Mouse (Mus musculus) MEL (cell line): ENCODE data around the gene Nudt8. TPM values are rescaled to one million over a fixed set of nuclear protein-coding genes. Genes with fewer than 3 reads are reported as not detected.
A peak's percentile ranks its signal among the peaks of the same experiment; 100 is the strongest.
"Not testable (repeated sequence)": the region's sequence is repeated elsewhere in the genome, so short reads cannot be mapped to it uniquely, and the experiment has no call there.

Experiments used
- DNase-seq: peaks from one replicate; pipeline ENCODE4 v3.0.0; 2011; ENCODE audit warnings: low read depth, low spot score
- H3K27ac ChIP-seq: 2 replicates; pipeline ENCODE4 v1.5.1; 2012; ENCODE audit warnings: low read depth, mild to moderate bottlenecking, control low read depth, low read length, moderate library complexity; ENCODE audit not compliant: control insufficient read depth
- H3K27me3 ChIP-seq, 2 experiments: fragments of 150-350 bp in 1 of 2; sonication (generic) in 1 of 2; 2 replicates each; pipeline ENCODE4 v1.6.1; 2012; ENCODE audit warnings: low read length in 2 of 2, mild to moderate bottlenecking in 2 of 2, improper control_type of control experiment in 1 of 2, moderate library complexity in 1 of 2; ENCODE audit not compliant: insufficient read depth in 2 of 2, control insufficient read depth in 1 of 2
- H3K36me3 ChIP-seq, 2 experiments: 2 replicates each; pipeline ENCODE4 v1.6.1; 2012 to 2014; ENCODE audit warnings: low read length in 2 of 2, improper control_type of control experiment in 1 of 2, inconsistent platforms in 1 of 2, mild to moderate bottlenecking in 1 of 2; ENCODE audit not compliant: insufficient read depth in 2 of 2, control insufficient read depth in 1 of 2
- H3K4me1 ChIP-seq, 2 experiments: fragments of 150-350 bp in 1 of 2; sonication (generic) in 1 of 2; 2 replicates each; pipeline ENCODE4 v1.6.1; 2012; ENCODE audit warnings: low read length in 2 of 2, improper control_type of control experiment in 1 of 2, mild to moderate bottlenecking in 1 of 2; ENCODE audit not compliant: insufficient read depth in 2 of 2, control insufficient read depth in 1 of 2
- H3K4me3 ChIP-seq, 2 experiments: fragments of 150-350 bp in 1 of 2; sonication (generic) in 1 of 2; 2 replicates each; pipeline ENCODE4 v1.5.1; 2012; ENCODE audit warnings: low read depth in 2 of 2, low read length in 2 of 2, mild to moderate bottlenecking in 2 of 2, moderate library complexity in 2 of 2, control low read depth in 1 of 2, improper control_type of control experiment in 1 of 2; ENCODE audit not compliant: control insufficient read depth in 1 of 2, insufficient read depth in 1 of 2
- H3K79me2 ChIP-seq: 2 replicates; pipeline ENCODE4 v1.6.1; 2012; ENCODE audit warnings: mild to moderate bottlenecking, low read length, moderate library complexity; ENCODE audit not compliant: control insufficient read depth, poor library complexity, insufficient read depth
- H3K9ac ChIP-seq: 2 replicates; pipeline ENCODE4 v1.6.1; 2012; ENCODE audit warnings: low read depth, mild to moderate bottlenecking, control low read depth, low read length, moderate library complexity; ENCODE audit not compliant: control insufficient read depth, poor library complexity, severe bottlenecking
- H3K9me3 ChIP-seq: fragments of 150-350 bp; sonication (generic); replicated peaks from 2 replicates; pipeline ENCODE4 v1.6.1; 2012; ENCODE audit warnings: mild to moderate bottlenecking, low read length, improper control_type of control experiment, moderate library complexity; ENCODE audit not compliant: insufficient read depth
- BHLHE40 ChIP-seq: IDR thresholded peaks from 2 replicates; pipeline ENCODE4 v1.6.1; 2012; ENCODE audit warnings: low read depth, mild to moderate bottlenecking, inconsistent platforms, low read length, improper control_type of control experiment, borderline replicate concordance
- CHD1 ChIP-seq: IDR thresholded peaks from 2 replicates; pipeline ENCODE4 v1.6.1; 2012; ENCODE audit warnings: low read depth, mild to moderate bottlenecking, inconsistent platforms, low read length, improper control_type of control experiment
- CTCF ChIP-seq, 3 experiments: IDR thresholded peaks in 2 of 3; conservative IDR thresholded peaks in 1 of 3; 2 replicates each; pipeline ENCODE4 v1.5.1; 2011 to 2012; ENCODE audit warnings: low read length in 3 of 3, low read depth in 2 of 3, mild to moderate bottlenecking in 2 of 3, improper control_type of control experiment in 1 of 3, inconsistent platforms in 1 of 3, mixed read lengths in 1 of 3, moderate library complexity in 1 of 3; ENCODE audit not compliant: control insufficient read depth in 1 of 3, insufficient read depth in 1 of 3, poor library complexity in 1 of 3, severe bottlenecking in 1 of 3
- E2F4 ChIP-seq: IDR thresholded peaks from 2 replicates; pipeline ENCODE4 v1.6.1; 2011; ENCODE audit warnings: low read depth, low read length, improper control_type of control experiment, borderline replicate concordance
- ELF1 ChIP-seq: IDR thresholded peaks from 2 replicates; pipeline ENCODE4 v1.6.1; 2014; ENCODE audit warnings: low read depth, mild to moderate bottlenecking, inconsistent platforms, low read length, improper control_type of control experiment, moderate library complexity
- EP300 ChIP-seq, 2 experiments: IDR thresholded peaks; 2 replicates each; pipeline ENCODE4 v1.6.1; 2011; ENCODE audit warnings: improper control_type of control experiment in 2 of 2, low read length in 2 of 2, low read depth in 1 of 2, mild to moderate bottlenecking in 1 of 2
- GABPA ChIP-seq: IDR thresholded peaks from 2 replicates; pipeline ENCODE4 v1.6.1; 2012; ENCODE audit warnings: low read depth, mild to moderate bottlenecking, inconsistent platforms, low read length, improper control_type of control experiment, moderate library complexity
- JUND ChIP-seq: IDR thresholded peaks from 2 replicates; pipeline ENCODE4 v1.6.1; 2011; ENCODE audit warnings: low read depth, mild to moderate bottlenecking, improper control_type of control experiment, low read length
- KAT2A ChIP-seq: conservative IDR thresholded peaks from 2 replicates; pipeline ENCODE4 v1.6.1; 2012; ENCODE audit warnings: low read depth, low read length, improper control_type of control experiment, inconsistent platforms
- MAFK ChIP-seq: IDR thresholded peaks from 2 replicates; pipeline ENCODE4 v1.6.1; 2011; ENCODE audit warnings: low read depth, mild to moderate bottlenecking, low read length, improper control_type of control experiment, borderline replicate concordance
- MAZ ChIP-seq: IDR thresholded peaks from 2 replicates; pipeline ENCODE4 v1.6.1; 2012; ENCODE audit warnings: low read depth, mild to moderate bottlenecking, inconsistent platforms, low read length, improper control_type of control experiment
- MEF2A ChIP-seq: IDR thresholded peaks from 2 replicates; pipeline ENCODE4 v1.6.1; 2014; ENCODE audit warnings: low read depth, mild to moderate bottlenecking, inconsistent platforms, low read length, improper control_type of control experiment; ENCODE audit not compliant: poor library complexity, insufficient replicate concordance, severe bottlenecking; ENCODE audit errors: extremely low read depth
- MYB ChIP-seq: IDR thresholded peaks from 2 replicates; pipeline ENCODE4 v1.6.1; 2011; ENCODE audit warnings: mild to moderate bottlenecking, low read depth, low read length, improper control_type of control experiment
- MYC ChIP-seq: IDR thresholded peaks from 2 replicates; pipeline ENCODE4 v1.6.1; 2011; ENCODE audit warnings: low read depth, mild to moderate bottlenecking, low read length, improper control_type of control experiment, moderate library complexity
- POLR2A ChIP-seq, 2 experiments: IDR thresholded peaks; 2 replicates each; pipeline ENCODE4 v1.6.1; 2011 to 2012; ENCODE audit warnings: low read length in 2 of 2, mild to moderate bottlenecking in 2 of 2, control low read depth in 1 of 2, improper control_type of control experiment in 1 of 2, low read depth in 1 of 2, moderate library complexity in 1 of 2; ENCODE audit not compliant: control insufficient read depth in 1 of 2, insufficient read depth in 1 of 2, poor library complexity in 1 of 2
- POLR2AphosphoS2 ChIP-seq: IDR thresholded peaks from 2 replicates; pipeline ENCODE4 v1.6.1; 2011; ENCODE audit warnings: low read length, improper control_type of control experiment
- RAD21 ChIP-seq: IDR thresholded peaks from 2 replicates; pipeline ENCODE4 v1.6.1; 2011; ENCODE audit warnings: mild to moderate bottlenecking, low read depth, low read length, improper control_type of control experiment
- RCOR1 ChIP-seq: IDR thresholded peaks from 2 replicates; pipeline ENCODE4 v1.6.1; 2012; ENCODE audit warnings: low read depth, mild to moderate bottlenecking, inconsistent platforms, low read length, improper control_type of control experiment
- SIN3A ChIP-seq: IDR thresholded peaks from 2 replicates; pipeline ENCODE4 v1.6.1; 2012; ENCODE audit warnings: low read length, improper control_type of control experiment, inconsistent platforms
- TAL1 ChIP-seq: IDR thresholded peaks from 2 replicates; pipeline ENCODE4 v1.6.1; 2012; ENCODE audit warnings: mild to moderate bottlenecking, inconsistent platforms, low read length, moderate library complexity, mixed read lengths
- TBP ChIP-seq: IDR thresholded peaks from 2 replicates; pipeline ENCODE4 v1.8.0; 2011; ENCODE audit warnings: low read depth, low read length, improper control_type of control experiment
- USF1 ChIP-seq: IDR thresholded peaks from 2 replicates; pipeline ENCODE4 v1.6.1; 2014; ENCODE audit warnings: low read depth, mild to moderate bottlenecking, inconsistent platforms, low read length, improper control_type of control experiment, moderate library complexity
- ZMIZ1 ChIP-seq: IDR thresholded peaks from 2 replicates; pipeline ENCODE4 v1.6.1; 2012; ENCODE audit warnings: low read depth, mild to moderate bottlenecking, inconsistent platforms, low read length, improper control_type of control experiment, moderate library complexity
- ZNF384 ChIP-seq: IDR thresholded peaks from 2 replicates; pipeline ENCODE4 v1.6.1; 2012; ENCODE audit warnings: low read depth, mild to moderate bottlenecking, inconsistent platforms, low read length, improper control_type of control experiment
- polyA plus RNA-seq, 2 experiments: library from polyadenylated mRNA; stranded (reverse) in 1 of 2; unstranded in 1 of 2; fragments of >175 nt in 1 of 2; fragments of >200 nt in 1 of 2; gene quantifications; 2 replicates each; pipeline versions ENCODE4 v1.2.1 to v1.2.4; 2012; ENCODE audit warnings: low replicate concordance in 2 of 2, low read depth in 1 of 2; ENCODE audit not compliant: insufficient read length in 2 of 2, insufficient read depth in 1 of 2, missing spikeins in 1 of 2
- total RNA-seq: library from RNA; depleted of rRNA; stranded (reverse); fragments of 300-350 nt; gene quantifications from 2 replicates; pipeline ENCODE4 v1.2.3, GENCODE M21; 2012

The Nudt8 gene
- total and polyA plus RNA-seq, 3 experiments, result 58.1 to 71.5 TPM; not detected in 1

GRCm38 (mm10) chr19:4037788-4038232, 37.4 kb downstream of the Nudt8 start, which contains the start of gene Gstp1 (continued):
- peak; percentile 70 for TF ChIP-seq MYC
- TF ChIP-seq GABPA, result no peak
- no peak for TF ChIP-seq E2F4
- no peak for TF ChIP-seq RAD21
- TF ChIP-seq USF1, result 0 out of 2 replicates have a peak, but pooled peaks have one; percentile 10
- TF ChIP-seq POLR2AphosphoS2, result peak; percentile 95
- TF ChIP-seq ELF1, result peak; percentile 76
- TF ChIP-seq RCOR1, result no peak
- TF ChIP-seq ZNF384, result no peak

- H3K27ac ChIP-seq, H3K36me3 ChIP-seq, H3K4me3 ChIP-seq, H3K27me3 ChIP-seq, H3K9me3 ChIP-seq, H3K9ac ChIP-seq, H3K79me2 ChIP-seq, H3K4me1 ChIP-seq, DNase-seq: not testable (repeated sequence)
Observed at GRCm38 (mm10) chr19:4040941-4041340, 40.6 kb downstream of the Nudt8 start.

- H3K9me3 ChIP-seq, H3K79me2 ChIP-seq, H3K27me3 ChIP-seq, DNase-seq, H3K4me3 ChIP-seq, H3K4me1 ChIP-seq, H3K36me3 ChIP-seq, H3K27ac ChIP-seq, H3K9ac ChIP-seq: not testable (repeated sequence)
Observed at GRCm38 (mm10) chr19:4041500-4041899, 41.1 kb downstream of the Nudt8 start.

- peaks cover 0 to 9% of the 10 kb centered on the region in 2 experiments; a peak in 2 of 4 replicates for H3K4me1 ChIP-seq
- no peak for TF ChIP-seq TAL1
- TF ChIP-seq ZMIZ1, result no peak
- no peak for TF ChIP-seq TBP
- no peak for TF ChIP-seq MEF2A
- no peak for TF ChIP-seq MAFK
- no peak for TF ChIP-seq SIN3A
- TF ChIP-seq MAZ, result no peak
- TF ChIP-seq CHD1, result no peak
- TF ChIP-seq ZNF384, result no peak
- TF ChIP-seq KAT2A, result no peak
- no peak for TF ChIP-seq CTCF (IDR thresholded peaks at IDR 0.05 in 2 of 3, conservative IDR thresholded peaks at IDR 0.05 in 1 of 3; ENCODE audit: control insufficient read depth in 1 of 3, insufficient read depth in 1 of 3, low read depth in 2 of 3, low read length in 3 of 3, poor library complexity in 1 of 3, severe bottlenecking in 1 of 3)
- TF ChIP-seq BHLHE40, result no peak
- no peak for TF ChIP-seq POLR2A (IDR thresholded peaks at IDR 0.05; ENCODE audit: control insufficient read depth in 1 of 2, insufficient read depth in 1 of 2, low read depth in 1 of 2, low read length in 2 of 2, poor library complexity in 1 of 2)
- no peak for TF ChIP-seq RAD21
- no peak for TF ChIP-seq MYB
- no peak for TF ChIP-seq JUND
- TF ChIP-seq EP300 (IDR thresholded peaks at IDR 0.05; ENCODE audit: low read depth in 1 of 2, low read length in 2 of 2), result no peak
- TF ChIP-seq ELF1, result no peak
- H3K9me3 ChIP-seq, result no peaks in the 10 kb centered on the region
- DNase-seq, result no peak
- H3K79me2 ChIP-seq, result peaks cover 4% of the 10 kb centered on the region
- H3K4me3 ChIP-seq, result no peak overlapping the region
- H3K36me3 ChIP-seq, result peaks cover 0 to 8% of the 10 kb centered on the region in 2 experiments; a peak in 2 of 4 replicates
- no peak overlapping the region for H3K9ac ChIP-seq
- H3K27me3 ChIP-seq, result no peaks in the 10 kb centered on the region
- no peak overlapping the region for H3K27ac ChIP-seq
Observed at GRCm38 (mm10) chr19:4042124-4042523, 41.7 kb downstream of the Nudt8 start.
